Mouse (Mus musculus) liver, embryonic 14.5 days (tissue): ENCODE measurements around the gene Bace2. TPM values are rescaled to one million over a fixed set of nuclear protein-coding genes. Genes with fewer than 3 reads are reported as not detected.

Source experiments
- ATAC-seq: fragments of 200-750 bp; cut with Nextera tagmentation; 2 replicates; pipeline ENCODE4 v1.8.0; 2017; ENCODE audit warnings: moderate number of reproducible peaks, mild to moderate bottlenecking, moderate library complexity; ENCODE audit not compliant: insufficient read depth
- DNase-seq, 3 experiments: peaks; one replicate each; pipeline ENCODE4 v3.0.0-alpha.2; 2012 to 2013; ENCODE audit warnings: low read depth in 3 of 3, low spot score in 3 of 3
- H3K27ac ChIP-seq: fragments of 300-500 bp; sonication (generic); 2 replicates; pipeline ENCODE4 v1.5.1; 2014; ENCODE audit warnings: moderate library complexity, mild to moderate bottlenecking, control low read depth, inconsistent platforms
- H3K27me3 ChIP-seq: fragments of 300-500 bp; sonication (generic); 2 replicates; pipeline ENCODE4 v1.6.1; 2014; ENCODE audit warnings: mild to moderate bottlenecking, low read length, moderate library complexity; ENCODE audit not compliant: control insufficient read depth, insufficient read depth
- H3K36me3 ChIP-seq: fragments of 300-500 bp; sonication (generic); replicated peaks from 2 replicates; pipeline ENCODE4 v1.6.1; 2014; ENCODE audit warnings: low read depth; ENCODE audit not compliant: control insufficient read depth, insufficient read depth
- H3K4me1 ChIP-seq, 2 experiments: fragments of 200-500 bp in 1 of 2; fragments of 300-500 bp in 1 of 2; sonication (generic) in 1 of 2; replicated peaks; 2 replicates each; pipeline ENCODE4 v1.6.1; 2012 to 2014; ENCODE audit warnings: antibody characterized with exemption in 1 of 2, inconsistent platforms in 1 of 2, low read length in 1 of 2; ENCODE audit not compliant: control insufficient read depth in 2 of 2, insufficient read depth in 2 of 2
- H3K4me2 ChIP-seq: fragments of 300-500 bp; sonication (generic); 2 replicates; pipeline ENCODE4 v1.6.1; 2014; ENCODE audit warnings: low read depth, mild to moderate bottlenecking, control low read depth, moderate library complexity
- H3K4me3 ChIP-seq, 2 experiments: fragments of 200-500 bp in 1 of 2; fragments of 300-500 bp in 1 of 2; sonication (generic) in 1 of 2; 2 replicates each; pipeline ENCODE4 v1.5.1; 2012 to 2014; ENCODE audit warnings: low read depth in 2 of 2, low read length in 2 of 2, mild to moderate bottlenecking in 2 of 2, control low read depth in 1 of 2, inconsistent platforms in 1 of 2, moderate library complexity in 1 of 2; ENCODE audit not compliant: insufficient read depth in 1 of 2
- H3K9ac ChIP-seq: fragments of 300-500 bp; sonication (generic); replicated peaks from 2 replicates; pipeline ENCODE4 v1.6.1; 2014; ENCODE audit warnings: mild to moderate bottlenecking, control low read depth, moderate library complexity
- H3K9me3 ChIP-seq: fragments of 300-500 bp; sonication (generic); 2 replicates; pipeline ENCODE4 v1.6.1; 2016; ENCODE audit warnings: low read length, mixed read lengths; ENCODE audit not compliant: control insufficient read depth
- CTCF ChIP-seq: IDR thresholded peaks from 2 replicates; pipeline ENCODE4 v1.5.1; 2016; ENCODE audit warnings: antibody characterized with exemption, low read depth, control low read depth
- EP300 ChIP-seq: IDR thresholded peaks from 2 replicates; pipeline ENCODE4 v1.6.1; 2016; ENCODE audit warnings: antibody characterized with exemption, low read depth
- WGBS: fragments of 180-500 bp; shearing (Covaris S2); extraction: QIAGEN DNeasy Blood & Tissue Kit; methylation state at CpG from one replicate; pipeline ENCODE4 v1.1.7; 2014; ENCODE audit not compliant: insufficient replicate concordance; 5-methylcytosine and 5-hydroxymethylcytosine counted together
- polyA plus RNA-seq, 2 experiments: library from polyadenylated mRNA; depleted of rRNA in 1 of 2; stranded (reverse) in 1 of 2; unstranded in 1 of 2; fragments of >200 nt; fragmentation: Nextera tagmentation in 1 of 2; extraction: Ambion mirVana in 1 of 2; gene quantifications; 2 replicates each; pipeline versions ENCODE4 v1.2.1 to v1.2.3; 2012 to 2014

Bace2 gene
- polyA plus RNA-seq, 2 experiments, result 0.57 to 3.4 TPM

GRCm38 (mm10) chr16:97354632-97355031, 1.9 kb upstream of the Bace2 start:
- TF ChIP-seq EP300, result no peak
- no peak for TF ChIP-seq CTCF
- no peaks in the 10 kb centered on the region for H3K9me3 ChIP-seq
- 55% methylated on average over 2 of the region's 2 CpGs for WGBS
- H3K4me3 ChIP-seq, result no peak overlapping the region
- peaks cover 28% of the 10 kb centered on the region for H3K27me3 ChIP-seq
- H3K4me2 ChIP-seq, result no peak overlapping the region
- H3K9ac ChIP-seq, result no peak overlapping the region
- H3K27ac ChIP-seq, result no peak overlapping the region
- no peaks in the 10 kb centered on the region for H3K4me1 ChIP-seq
- no peaks in the 10 kb centered on the region for H3K36me3 ChIP-seq
- DNase-seq (no peak), ATAC-seq (no peak)

GRCm38 (mm10) chr16:97357188-97357821, 763 bp downstream of the Bace2 start:
- Histone ChIP-seq H3K27me3 (peaks cover 28% of the 10 kb centered on the region), H3K36me3 (no peaks in the 10 kb centered on the region), H3K9me3 (no peaks in the 10 kb centered on the region), H3K4me1 (no peaks in the 10 kb centered on the region), H3K4me3 (peak overlapping the region; percentile 22 to 43), H3K9ac (no peak overlapping the region), H3K27ac (no peak overlapping the region), H3K4me2 (peak overlapping the region; percentile 50)
- WGBS, result 1% methylated on average over 25 of the region's 25 CpGs
- ATAC-seq (no peak), DNase-seq (no peak)
- TF ChIP-seq EP300 (no peak), CTCF (no peak)

GRCm38 (mm10) chr16:97362231-97362888, 5.8 kb downstream of the Bace2 start:
- WGBS, result 27% methylated on average over 8 of the region's 8 CpGs
- no peak overlapping the region for H3K4me2 ChIP-seq
- peaks cover 8% of the 10 kb centered on the region for H3K27me3 ChIP-seq
- no peak overlapping the region for H3K4me3 ChIP-seq
- no peak overlapping the region for H3K9ac ChIP-seq
- H3K4me1 ChIP-seq, result no peaks in the 10 kb centered on the region
- no peak for ATAC-seq
- DNase-seq, result no peak
- no peak for TF ChIP-seq EP300
- no peak for TF ChIP-seq CTCF
- no peaks in the 10 kb centered on the region for H3K9me3 ChIP-seq
- H3K27ac ChIP-seq, result no peak overlapping the region
- H3K36me3 ChIP-seq, result no peaks in the 10 kb centered on the region

GRCm38 (mm10) chr16:97366141-97366540, 9.6 kb downstream of the Bace2 start:
- no peaks in the 10 kb centered on the region for H3K27me3 ChIP-seq
- no peak overlapping the region for H3K27ac ChIP-seq
- no peak for DNase-seq
- TF ChIP-seq CTCF (no peak), EP300 (no peak)
- no peaks in the 10 kb centered on the region for H3K36me3 ChIP-seq
- no peak overlapping the region for H3K4me3 ChIP-seq
- H3K4me2 ChIP-seq, result no peak overlapping the region
- no peak for ATAC-seq
- 18% methylated on average over 2 of the region's 2 CpGs for WGBS
- H3K9me3 ChIP-seq, result no peaks in the 10 kb centered on the region
- H3K4me1 ChIP-seq, result no peaks in the 10 kb centered on the region
- H3K9ac ChIP-seq, result no peak overlapping the region

DNA sequence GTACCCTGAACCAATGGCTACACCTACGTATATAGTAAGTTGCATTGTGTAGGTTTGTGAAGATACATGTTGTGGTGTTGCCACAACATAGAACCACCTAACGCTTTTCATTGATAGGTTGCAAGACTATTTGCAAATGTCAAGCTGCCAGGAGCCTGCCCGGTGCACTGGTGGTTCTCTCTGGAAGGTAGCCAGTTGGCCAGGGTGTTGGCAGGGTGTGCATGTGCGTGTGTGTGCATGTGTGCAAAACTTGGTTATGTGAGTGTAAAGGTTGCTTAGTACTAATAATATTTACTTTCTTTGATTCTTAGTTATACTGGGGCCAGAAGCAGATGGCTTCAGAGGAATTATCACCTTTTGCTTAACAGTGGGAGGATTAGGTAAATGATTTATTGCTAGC, 13.7 kb downstream of the Bace2 start:
- DNase-seq (no peak), ATAC-seq (no peak)
- WGBS, result 53% methylated on average over 4 of the region's 4 CpGs
- H3K4me2 ChIP-seq, result no peak overlapping the region
- no peak for TF ChIP-seq EP300
- TF ChIP-seq CTCF, result no peak
- H3K36me3 ChIP-seq, result no peaks in the 10 kb centered on the region
- no peaks in the 10 kb centered on the region for H3K9me3 ChIP-seq
- H3K4me3 ChIP-seq, result no peak overlapping the region
- H3K4me1 ChIP-seq, result no peaks in the 10 kb centered on the region
- no peaks in the 10 kb centered on the region for H3K27me3 ChIP-seq
- H3K27ac ChIP-seq, result no peak overlapping the region
- H3K9ac ChIP-seq, result no peak overlapping the region
